Mouse (Mus musculus): ENCODE results near the gene Lama4. TPM values are rescaled to one million over a fixed set of nuclear protein-coding genes. Genes with fewer than 3 reads are reported as not detected.

Gene Lama4
- polyA plus RNA-seq, 1 experiment from 2014 or later, result 24.8 TPM

GRCm38 (mm10) chr10:39072048-39072447, 106.7 kb downstream of the Lama4 start:
- 86% methylated on average over 4 of the region's 4 CpGs for WGBS
- no peaks in the 10 kb centered on the region for H3K27me3 ChIP-seq (ENCODE audit: control insufficient read depth, insufficient read depth, low read length)
- no peaks in the 10 kb centered on the region for H3K4me1 ChIP-seq (ENCODE audit: control insufficient read depth, insufficient read depth, low read length)
- H3K27ac ChIP-seq (replicated peaks; ENCODE audit: low read depth, low read length), result no peak overlapping the region
- H3K4me2 ChIP-seq (ENCODE audit: low read depth, low read length), result no peak overlapping the region
- no peak overlapping the region for H3K9ac ChIP-seq (replicated peaks; ENCODE audit: low read length)
- DNase-seq (ENCODE audit: low spot score), result no peak
- H3K9me3 ChIP-seq (replicated peaks; ENCODE audit: control insufficient read depth, low read length), result no peaks in the 10 kb centered on the region
- ATAC-seq (replicated peaks; ENCODE audit: insufficient number of reproducible peaks, low FRiP score, low TSS enrichment, low read depth), result no peak
- H3K4me3 ChIP-seq (ENCODE audit: low read depth, low read length), result no peak overlapping the region
- no peaks in the 10 kb centered on the region for H3K36me3 ChIP-seq (replicated peaks; ENCODE audit: control insufficient read depth, insufficient read depth, low read depth, low read length)

- ATAC-seq (replicated peaks; ENCODE audit: insufficient number of reproducible peaks, low FRiP score, low TSS enrichment, low read depth) (no peak), DNase-seq (ENCODE audit: low spot score) (peak; percentile 54)
- no peaks in the 10 kb centered on the region for H3K27me3 ChIP-seq (ENCODE audit: control insufficient read depth, insufficient read depth, low read length)
- H3K4me3 ChIP-seq (ENCODE audit: low read depth, low read length), result no peak overlapping the region
- no peaks in the 10 kb centered on the region for H3K9me3 ChIP-seq (replicated peaks; ENCODE audit: control insufficient read depth, low read length)
- H3K36me3 ChIP-seq (replicated peaks; ENCODE audit: control insufficient read depth, insufficient read depth, low read depth, low read length), result no peaks in the 10 kb centered on the region
- H3K4me2 ChIP-seq (ENCODE audit: low read depth, low read length), result no peak overlapping the region
- H3K27ac ChIP-seq (replicated peaks; ENCODE audit: low read depth, low read length), result no peak overlapping the region
- no peak overlapping the region for H3K9ac ChIP-seq (replicated peaks; ENCODE audit: low read length)
- 86% methylated on average over 9 of the region's 9 CpGs for WGBS
- H3K4me1 ChIP-seq (ENCODE audit: control insufficient read depth, insufficient read depth, low read length), result no peaks in the 10 kb centered on the region
Observed at GRCm38 (mm10) chr10:39096981-39097380, 131.7 kb downstream of the Lama4 start.

GRCm38 (mm10) chr10:39098746-39099145, 133.4 kb downstream of the Lama4 start:
- H3K4me2 ChIP-seq (ENCODE audit: low read depth, low read length), result no peak overlapping the region
- no peak overlapping the region for H3K27ac ChIP-seq (replicated peaks; ENCODE audit: low read depth, low read length)
- 95% methylated on average over 10 of the region's 10 CpGs for WGBS
- no peak for DNase-seq (ENCODE audit: low spot score)
- H3K27me3 ChIP-seq (ENCODE audit: control insufficient read depth, insufficient read depth, low read length), result no peaks in the 10 kb centered on the region
- H3K9me3 ChIP-seq (replicated peaks; ENCODE audit: control insufficient read depth, low read length), result no peaks in the 10 kb centered on the region
- H3K4me3 ChIP-seq (ENCODE audit: low read depth, low read length), result no peak overlapping the region
- ATAC-seq (replicated peaks; ENCODE audit: insufficient number of reproducible peaks, low FRiP score, low TSS enrichment, low read depth), result no peak
- H3K4me1 ChIP-seq (ENCODE audit: control insufficient read depth, insufficient read depth, low read length), result no peaks in the 10 kb centered on the region
- H3K9ac ChIP-seq (replicated peaks; ENCODE audit: low read length), result no peak overlapping the region
- H3K36me3 ChIP-seq (replicated peaks; ENCODE audit: control insufficient read depth, insufficient read depth, low read depth, low read length), result no peaks in the 10 kb centered on the region

GRCm38 (mm10) chr10:39104803-39105449, 139.6 kb downstream of the Lama4 start:
- Histone ChIP-seq H3K9ac (replicated peaks; ENCODE audit: low read length) (no peak overlapping the region), H3K27me3 (ENCODE audit: control insufficient read depth, insufficient read depth, low read length) (no peaks in the 10 kb centered on the region), H3K4me2 (ENCODE audit: low read depth, low read length) (no peak overlapping the region), H3K9me3 (replicated peaks; ENCODE audit: control insufficient read depth, low read length) (no peaks in the 10 kb centered on the region), H3K27ac (replicated peaks; ENCODE audit: low read depth, low read length) (no peak overlapping the region), H3K36me3 (replicated peaks; ENCODE audit: control insufficient read depth, insufficient read depth, low read depth, low read length) (no peaks in the 10 kb centered on the region), H3K4me1 (ENCODE audit: control insufficient read depth, insufficient read depth, low read length) (no peaks in the 10 kb centered on the region), H3K4me3 (ENCODE audit: low read depth, low read length) (no peak overlapping the region)
- no peak for ATAC-seq (replicated peaks; ENCODE audit: insufficient number of reproducible peaks, low FRiP score, low TSS enrichment, low read depth)
- DNase-seq (ENCODE audit: low spot score), result no peak
- 92% methylated on average over 8 of the region's 8 CpGs for WGBS

GRCm38 (mm10) chr10:39106413-39106812, 141.1 kb downstream of the Lama4 start:
- no peaks in the 10 kb centered on the region for H3K9me3 ChIP-seq (replicated peaks; ENCODE audit: control insufficient read depth, low read length)
- DNase-seq (ENCODE audit: low spot score), result no peak
- no peak overlapping the region for H3K4me2 ChIP-seq (ENCODE audit: low read depth, low read length)
- no peaks in the 10 kb centered on the region for H3K27me3 ChIP-seq (ENCODE audit: control insufficient read depth, insufficient read depth, low read length)
- H3K9ac ChIP-seq (replicated peaks; ENCODE audit: low read length), result no peak overlapping the region
- H3K27ac ChIP-seq (replicated peaks; ENCODE audit: low read depth, low read length), result no peak overlapping the region
- no peaks in the 10 kb centered on the region for H3K36me3 ChIP-seq (replicated peaks; ENCODE audit: control insufficient read depth, insufficient read depth, low read depth, low read length)
- no peak overlapping the region for H3K4me3 ChIP-seq (ENCODE audit: low read depth, low read length)
- ATAC-seq (replicated peaks; ENCODE audit: insufficient number of reproducible peaks, low FRiP score, low TSS enrichment, low read depth), result no peak
- H3K4me1 ChIP-seq (ENCODE audit: control insufficient read depth, insufficient read depth, low read length), result no peaks in the 10 kb centered on the region
- 61% methylated on average over 3 of the region's 3 CpGs for whole genome bisulfite sequencing

GRCm38 (mm10) chr10:39106935-39107334, 141.6 kb downstream of the Lama4 start:
- Histone ChIP-seq H3K4me3 (ENCODE audit: low read depth, low read length) (no peak overlapping the region), H3K27ac (replicated peaks; ENCODE audit: low read depth, low read length) (no peak overlapping the region), H3K36me3 (replicated peaks; ENCODE audit: control insufficient read depth, insufficient read depth, low read depth, low read length) (no peaks in the 10 kb centered on the region), H3K9ac (replicated peaks; ENCODE audit: low read length) (no peak overlapping the region), H3K4me1 (ENCODE audit: control insufficient read depth, insufficient read depth, low read length) (no peaks in the 10 kb centered on the region), H3K27me3 (ENCODE audit: control insufficient read depth, insufficient read depth, low read length) (no peaks in the 10 kb centered on the region), H3K9me3 (replicated peaks; ENCODE audit: control insufficient read depth, low read length) (no peaks in the 10 kb centered on the region), H3K4me2 (ENCODE audit: low read depth, low read length) (no peak overlapping the region)
- WGBS, result 52% methylated on average over 4 of the region's 4 CpGs
- ATAC-seq (replicated peaks; ENCODE audit: insufficient number of reproducible peaks, low FRiP score, low TSS enrichment, low read depth), result no peak
- DNase-seq (ENCODE audit: low spot score), result no peak

- Histone ChIP-seq H3K27me3 (ENCODE audit: control insufficient read depth, insufficient read depth, low read length) (no peaks in the 10 kb centered on the region), H3K27ac (replicated peaks; ENCODE audit: low read depth, low read length) (no peak overlapping the region), H3K4me1 (ENCODE audit: control insufficient read depth, insufficient read depth, low read length) (no peaks in the 10 kb centered on the region), H3K9me3 (replicated peaks; ENCODE audit: control insufficient read depth, low read length) (no peaks in the 10 kb centered on the region), H3K4me3 (ENCODE audit: low read depth, low read length) (no peak overlapping the region), H3K36me3 (replicated peaks; ENCODE audit: control insufficient read depth, insufficient read depth, low read depth, low read length) (no peaks in the 10 kb centered on the region), H3K4me2 (ENCODE audit: low read depth, low read length) (no peak overlapping the region), H3K9ac (replicated peaks; ENCODE audit: low read length) (no peak overlapping the region)
- ATAC-seq (replicated peaks; ENCODE audit: insufficient number of reproducible peaks, low FRiP score, low TSS enrichment, low read depth) (no peak), DNase-seq (ENCODE audit: low spot score) (no peak)
- WGBS, result 79% methylated on average over 10 of the region's 10 CpGs
Observed at GRCm38 (mm10) chr10:39108837-39109488, 143.6 kb downstream of the Lama4 start.

- H3K4me3 ChIP-seq (ENCODE audit: low read depth, low read length), result no peak overlapping the region
- WGBS, result 73% methylated on average over 4 of the region's 4 CpGs
- H3K36me3 ChIP-seq (replicated peaks; ENCODE audit: control insufficient read depth, insufficient read depth, low read depth, low read length), result no peaks in the 10 kb centered on the region
- DNase-seq (ENCODE audit: low spot score) (no peak), ATAC-seq (replicated peaks; ENCODE audit: insufficient number of reproducible peaks, low FRiP score, low TSS enrichment, low read depth) (no peak)
- H3K9ac ChIP-seq (replicated peaks; ENCODE audit: low read length), result no peak overlapping the region
- no peaks in the 10 kb centered on the region for H3K9me3 ChIP-seq (replicated peaks; ENCODE audit: control insufficient read depth, low read length)
- H3K4me2 ChIP-seq (ENCODE audit: low read depth, low read length), result no peak overlapping the region
- no peaks in the 10 kb centered on the region for H3K4me1 ChIP-seq (ENCODE audit: control insufficient read depth, insufficient read depth, low read length)
- H3K27me3 ChIP-seq (ENCODE audit: control insufficient read depth, insufficient read depth, low read length), result no peaks in the 10 kb centered on the region
- no peak overlapping the region for H3K27ac ChIP-seq (replicated peaks; ENCODE audit: low read depth, low read length)
Observed at GRCm38 (mm10) chr10:39109489-39109874, 144.2 kb downstream of the Lama4 start.
